Mouse (Mus musculus): Measurements from ENCODE around the gene Hist2h2aa2.
"Not testable (repeated sequence)": the region's sequence is repeated elsewhere in the genome, so short reads cannot be mapped to it uniquely, and the experiment has no call there.

The Hist2h2aa2 gene

DNA sequence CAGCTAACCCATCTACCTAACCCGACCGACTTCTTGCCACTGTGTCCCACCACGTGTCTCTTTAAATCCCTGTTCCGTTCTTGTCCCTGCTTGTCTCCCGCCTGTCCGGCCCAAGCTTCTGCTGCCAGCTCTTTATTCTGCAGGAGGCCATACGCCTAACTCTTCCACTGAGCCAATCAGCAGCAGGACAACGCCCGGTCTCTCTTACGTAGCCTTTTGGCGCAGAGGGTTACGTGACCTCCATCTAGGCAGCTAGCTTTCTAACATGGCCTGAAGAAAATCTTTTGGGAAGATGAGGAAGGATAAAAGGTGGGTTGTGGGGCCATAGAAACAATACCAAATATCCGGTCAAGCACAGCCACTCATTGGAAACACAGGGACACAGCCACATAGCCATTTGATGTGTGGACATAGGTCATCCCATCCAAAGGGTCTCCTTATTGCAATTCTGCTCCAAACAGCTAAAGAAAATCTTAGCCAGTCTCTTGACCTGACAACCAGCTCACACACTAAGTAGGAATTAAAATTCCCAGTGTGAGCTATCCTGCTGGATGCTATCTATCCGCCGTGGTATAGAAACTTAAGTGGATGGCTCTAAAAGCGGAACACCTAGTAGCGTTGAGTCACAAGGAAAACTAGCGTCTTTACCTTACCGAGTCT is 22.3 kb upstream of the Hist2h2aa2 start:
- DNase-seq (ENCODE audit: low spot score in 2 of 2): peak; percentile 87 to 93

DNA sequence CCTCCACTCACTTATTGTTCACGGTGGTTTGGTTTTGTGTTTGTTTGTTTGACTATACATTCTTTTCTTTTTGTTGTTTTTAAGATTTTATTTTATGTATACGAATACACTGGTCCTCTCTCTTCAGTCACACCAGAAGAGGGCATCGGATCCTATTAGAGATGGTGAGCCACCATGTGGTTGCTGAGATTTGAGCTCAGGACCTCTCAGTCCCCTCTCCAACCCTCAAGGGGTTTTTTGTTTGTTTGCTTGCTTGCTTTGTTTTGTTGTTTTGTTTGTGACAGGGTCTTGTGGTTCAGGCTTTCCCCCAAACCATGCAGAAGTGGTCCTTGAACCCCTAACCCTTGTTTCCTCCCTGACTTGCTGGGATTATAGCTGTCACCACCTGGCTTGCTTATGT is 21.5 kb upstream of the Hist2h2aa2 start:
- DNase-seq (ENCODE audit: low spot score in 2 of 2): no peak

DNA sequence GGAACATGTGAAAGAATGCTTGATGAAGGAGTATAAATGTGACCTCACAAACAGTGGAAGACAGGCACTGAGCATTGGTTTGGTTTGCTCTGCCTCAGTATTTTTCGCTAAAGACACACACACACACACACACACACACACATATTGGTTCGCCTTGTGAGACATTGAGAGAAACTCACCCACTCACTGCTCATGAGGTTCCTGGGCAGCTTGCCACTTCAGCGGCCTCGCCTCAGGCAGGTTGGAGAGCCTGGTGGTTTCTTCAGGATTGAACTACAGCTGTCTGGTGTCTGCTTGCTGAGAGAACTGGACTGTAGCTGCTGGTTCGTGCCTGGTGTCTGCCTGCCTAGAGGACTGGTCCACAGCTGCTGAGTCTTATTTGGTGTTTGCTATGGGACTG is 20.1 kb upstream of the Hist2h2aa2 start:
- DNase-seq (ENCODE audit: low spot score in 2 of 2): no peak

DNA sequence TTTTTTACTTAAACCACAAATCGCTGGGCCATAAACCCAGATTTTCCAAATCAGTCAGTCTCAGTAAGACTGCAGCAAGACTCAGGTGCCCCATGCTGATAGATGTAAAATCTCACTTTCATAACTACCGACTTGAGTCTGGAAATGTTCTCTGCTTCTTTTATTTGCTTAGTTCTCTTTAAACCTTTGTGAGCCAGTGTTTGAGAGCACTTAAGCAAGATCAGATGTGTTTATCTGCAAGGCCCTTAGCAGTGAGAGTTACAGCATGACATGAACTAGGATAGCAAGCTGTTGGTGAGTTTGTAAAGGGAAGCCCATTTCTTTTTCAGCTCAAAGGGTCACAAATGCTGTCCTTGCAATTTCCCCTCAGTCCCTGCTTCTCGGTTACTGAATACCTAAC is 17.1 kb upstream of the Hist2h2aa2 start:
- DNase-seq (ENCODE audit: low spot score in 2 of 2): no peak

DNA sequence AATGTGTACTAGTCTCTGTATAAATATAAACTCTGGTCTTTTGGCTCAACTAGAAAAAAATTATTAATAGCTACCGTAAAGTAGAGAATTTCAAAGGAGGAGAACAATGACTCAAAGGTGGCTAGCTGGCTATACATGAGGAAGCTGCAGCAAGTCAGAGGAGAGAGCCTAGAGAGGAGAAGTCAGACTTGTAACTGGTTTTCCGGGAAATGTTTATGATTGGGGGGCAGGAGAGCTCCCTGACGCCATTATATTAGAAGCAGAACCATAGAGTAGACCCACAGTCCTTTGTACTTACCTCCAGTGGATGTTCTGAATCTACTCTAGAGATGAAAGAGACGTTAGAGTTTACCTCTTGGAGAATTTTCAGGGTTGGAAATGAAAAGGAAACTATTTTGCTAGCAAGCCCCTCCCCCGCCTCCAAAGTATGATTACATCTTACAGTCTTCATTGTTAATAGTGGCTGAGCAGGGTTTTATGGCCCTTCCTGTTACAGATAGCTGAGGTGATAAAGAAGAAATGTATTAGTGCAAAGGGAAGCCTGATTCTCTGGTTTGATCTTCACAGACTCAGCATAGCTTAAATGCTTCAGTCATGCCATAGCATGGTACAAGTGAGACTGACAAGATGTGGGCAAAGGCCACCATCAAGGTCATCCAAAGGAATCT is 16.0 kb upstream of the Hist2h2aa2 start:
- no peak for DNase-seq (ENCODE audit: low spot score in 2 of 2)

DNA sequence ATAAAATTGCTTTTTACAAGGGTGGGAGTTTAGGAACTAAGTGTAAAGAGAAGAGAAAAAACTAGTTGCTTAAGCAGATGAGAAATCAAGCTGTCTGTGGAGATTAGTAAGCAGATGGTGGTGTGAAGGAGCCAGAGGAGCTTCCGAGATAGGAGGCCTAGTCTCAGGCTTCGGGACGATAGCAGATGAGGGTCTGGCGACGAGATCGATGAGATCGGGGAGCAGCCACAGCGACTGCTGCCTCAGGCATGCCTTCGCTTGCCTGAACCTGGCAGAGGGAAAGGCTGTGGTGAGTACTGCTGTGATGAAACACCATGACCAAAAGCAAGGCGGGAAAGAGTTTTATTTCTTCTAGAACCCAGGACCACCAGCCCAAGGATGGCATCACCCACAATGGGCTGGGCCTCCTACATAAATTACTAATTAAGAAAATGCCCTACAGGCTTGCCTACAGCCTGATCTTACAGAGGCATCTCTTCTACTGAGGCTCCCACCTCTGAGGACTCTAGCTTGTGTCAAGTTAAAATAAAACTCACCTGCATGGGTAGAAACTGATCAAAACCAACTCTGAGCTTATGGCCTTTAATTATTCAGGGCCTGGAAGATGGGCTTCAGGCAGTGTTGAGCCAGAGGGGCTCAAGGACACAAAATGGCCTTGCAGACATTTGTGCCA is 14.7 kb upstream of the Hist2h2aa2 start:
- peak in 1 of 2 experiments; percentile 52 for DNase-seq (ENCODE audit: low spot score in 2 of 2)

DNA sequence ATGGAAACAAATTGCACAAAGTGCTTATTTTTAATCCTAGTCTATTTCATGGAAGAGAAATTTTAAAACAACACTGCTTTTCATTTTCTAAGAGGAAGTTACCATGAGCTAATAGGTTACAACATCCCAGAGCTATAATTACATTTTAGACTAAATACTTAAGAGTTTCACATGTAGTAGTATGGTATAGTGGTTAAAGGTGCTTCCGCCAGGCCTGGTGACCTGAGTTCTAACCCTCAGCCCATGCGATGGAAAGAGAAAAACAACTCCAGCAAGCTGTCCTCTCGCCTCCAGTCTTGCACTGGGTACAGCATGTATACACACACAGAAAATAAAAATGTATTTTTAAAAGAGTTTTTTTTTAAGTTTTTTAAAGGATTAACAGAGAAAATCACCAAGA is 11.7 kb upstream of the Hist2h2aa2 start:
- no peak for DNase-seq (ENCODE audit: low spot score in 2 of 2)

DNA sequence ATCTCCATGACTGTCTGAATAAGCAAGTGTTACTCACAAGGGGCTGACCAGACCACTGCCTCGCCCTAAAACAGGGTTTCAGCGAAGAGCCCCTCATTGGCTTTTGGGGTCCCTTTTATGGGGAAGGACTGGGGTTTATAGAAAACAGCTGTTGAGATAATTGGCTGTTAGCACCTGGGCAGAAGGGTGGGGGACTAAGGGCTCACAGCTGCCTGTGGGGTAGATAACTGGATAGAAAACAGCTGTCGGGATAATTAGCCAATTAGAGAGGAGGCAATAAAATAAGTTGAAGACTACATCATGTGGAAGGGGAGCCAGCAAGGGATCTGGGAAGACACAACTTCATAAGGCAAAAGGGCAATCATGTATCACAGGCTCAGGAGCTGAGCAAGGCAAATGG is 10.8 kb upstream of the Hist2h2aa2 start:
- DNase-seq (ENCODE audit: low spot score in 2 of 2): no peak

DNA sequence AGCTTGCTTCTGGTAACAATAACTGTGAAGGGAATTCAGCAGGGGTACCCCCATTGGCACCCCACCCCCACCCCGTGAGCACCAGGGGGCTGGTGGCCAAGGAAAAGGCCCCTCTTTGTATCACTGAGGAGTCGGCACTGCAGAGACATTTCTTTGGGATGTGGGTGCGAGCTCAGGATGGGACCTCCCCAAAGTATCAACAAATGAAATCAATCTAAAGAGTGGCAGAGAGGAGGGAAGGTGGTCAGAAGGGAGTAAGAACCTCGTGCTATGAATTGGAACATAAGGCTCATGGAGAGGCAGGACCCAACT is 8.9 kb upstream of the Hist2h2aa2 start:
- DNase-seq (ENCODE audit: low spot score in 2 of 2): no peak

DNA sequence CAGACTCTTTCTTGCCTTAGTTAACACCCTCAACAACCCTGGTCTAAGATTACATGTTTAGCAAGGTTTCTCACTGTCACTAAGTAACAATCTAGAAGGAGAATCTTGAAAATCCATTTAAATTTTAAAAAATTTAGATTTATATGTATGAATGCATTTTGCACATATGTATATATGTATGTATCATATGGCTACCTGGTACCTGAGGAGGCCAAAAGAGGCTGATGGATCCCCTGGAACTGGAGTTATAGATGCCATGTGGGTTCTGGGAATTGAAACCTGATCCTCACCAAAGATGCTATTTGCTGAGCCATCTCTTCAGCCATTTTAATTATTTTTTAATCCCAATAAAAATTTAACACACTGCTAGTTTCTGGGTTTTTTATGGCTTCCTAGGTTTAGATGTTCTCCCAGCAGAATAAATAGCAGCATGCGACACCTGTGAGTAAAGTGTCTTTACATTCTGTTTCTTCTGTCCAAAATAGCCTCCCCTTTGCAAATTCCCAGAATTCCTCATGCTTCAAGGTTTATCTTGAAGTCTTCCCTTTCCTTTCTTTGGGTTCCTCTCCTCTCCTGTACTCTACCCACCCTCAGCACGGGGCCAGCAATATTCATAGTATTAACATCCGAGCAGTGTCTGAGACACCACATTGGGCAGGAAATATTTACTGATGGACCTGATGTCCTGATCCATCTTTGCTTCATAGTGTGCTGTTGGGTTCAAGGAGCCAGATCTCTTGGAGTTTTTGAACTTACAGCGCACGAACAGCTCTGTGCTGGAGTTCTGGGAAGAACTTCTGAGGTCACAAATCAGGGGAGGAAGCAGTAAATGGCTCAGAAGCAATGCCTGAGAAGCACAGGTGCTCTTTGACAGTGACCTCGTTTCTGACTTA is 8.3 kb upstream of the Hist2h2aa2 start:
- DNase-seq (ENCODE audit: low spot score in 2 of 2): no peak

DNA sequence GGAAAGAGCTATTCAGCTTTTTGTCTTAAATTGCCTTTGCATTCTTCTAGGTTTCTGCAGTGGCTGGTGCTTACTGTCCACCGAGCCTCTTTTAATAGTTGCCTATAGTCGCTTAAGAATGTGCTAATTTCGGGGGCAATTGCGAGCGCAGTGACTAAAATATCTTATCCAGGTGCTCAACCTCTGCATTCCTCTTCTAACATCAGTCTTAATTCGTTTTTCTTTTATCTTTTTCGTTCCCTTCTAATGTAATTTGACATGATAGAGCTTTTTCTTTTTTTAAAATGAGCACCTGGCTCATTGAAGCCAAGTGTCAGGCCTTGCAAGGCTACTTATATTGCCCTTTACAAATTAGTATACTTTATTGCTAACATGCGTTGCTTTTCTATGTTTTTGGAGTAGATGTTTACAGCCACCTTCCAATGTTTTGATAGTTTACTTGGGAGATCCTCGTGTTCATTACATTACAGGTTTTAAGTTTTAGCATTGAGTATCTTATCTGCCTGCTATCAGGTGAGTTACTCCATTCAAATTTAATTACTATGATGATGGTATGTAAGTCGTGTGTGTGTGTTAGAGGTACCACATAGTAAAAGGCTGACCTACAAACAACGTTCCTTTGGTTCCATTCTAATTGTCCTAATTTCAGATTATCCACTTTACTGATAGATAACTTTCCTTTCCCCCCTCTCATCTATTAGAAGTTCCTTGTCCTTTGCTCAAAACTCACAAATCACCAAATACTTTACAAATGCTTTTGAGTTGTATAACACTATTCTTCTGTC is 7.5 kb upstream of the Hist2h2aa2 start:
- DNase-seq (ENCODE audit: low spot score in 2 of 2): no peak

DNA sequence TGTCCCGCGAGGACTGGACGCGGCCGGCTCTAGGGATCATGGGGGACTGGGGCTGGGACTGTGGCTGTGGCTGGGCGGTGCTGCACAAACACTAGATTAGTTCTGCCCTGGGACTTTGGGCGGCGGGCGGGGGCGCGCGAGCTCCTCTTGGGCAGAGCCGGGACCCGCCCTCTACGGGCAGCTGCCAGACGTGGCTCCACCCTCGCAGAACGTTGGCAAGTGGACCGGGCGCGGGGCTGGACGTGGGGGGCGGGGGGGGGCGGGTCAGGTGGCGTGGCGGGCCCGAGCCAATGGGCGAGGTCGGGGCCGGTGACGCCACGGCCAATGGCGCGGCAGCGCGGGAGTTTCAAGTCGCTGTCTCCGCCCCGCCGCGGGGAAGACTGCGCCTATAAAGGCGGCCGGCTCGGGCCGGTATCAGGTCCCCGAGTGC is 6.4 kb upstream of the Hist2h2aa2 start, which contains the start of gene Hist2h3c1:
Gene Hist2h3c1 (plus strand): TSS at position 259 of the 430 bp plus-strand sequence.
- not testable (repeated sequence) for DNase-seq (ENCODE audit: low spot score in 2 of 2)

DNA sequence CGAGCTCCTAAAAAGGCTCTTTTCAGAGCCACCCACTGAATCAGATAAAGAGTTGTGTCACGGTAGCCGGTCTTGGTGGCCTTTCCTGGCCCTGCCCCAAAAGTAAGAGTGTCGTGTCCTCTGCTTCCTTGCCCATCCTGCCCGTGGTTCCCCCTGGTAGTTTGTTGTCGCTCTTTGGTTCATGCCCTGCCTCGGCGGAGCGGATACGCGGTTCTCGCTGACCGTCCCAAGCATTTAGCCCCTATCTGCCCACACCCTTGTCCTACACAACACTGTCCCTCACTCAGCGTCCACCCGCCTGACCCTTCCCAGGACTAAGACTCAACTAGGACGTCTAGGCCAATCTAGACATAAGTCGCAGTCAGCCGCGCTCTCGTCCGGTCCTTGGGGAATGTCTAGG is 5.9 kb upstream of the Hist2h2aa2 start:
- DNase-seq (ENCODE audit: low spot score in 2 of 2): not testable (repeated sequence)

DNA sequence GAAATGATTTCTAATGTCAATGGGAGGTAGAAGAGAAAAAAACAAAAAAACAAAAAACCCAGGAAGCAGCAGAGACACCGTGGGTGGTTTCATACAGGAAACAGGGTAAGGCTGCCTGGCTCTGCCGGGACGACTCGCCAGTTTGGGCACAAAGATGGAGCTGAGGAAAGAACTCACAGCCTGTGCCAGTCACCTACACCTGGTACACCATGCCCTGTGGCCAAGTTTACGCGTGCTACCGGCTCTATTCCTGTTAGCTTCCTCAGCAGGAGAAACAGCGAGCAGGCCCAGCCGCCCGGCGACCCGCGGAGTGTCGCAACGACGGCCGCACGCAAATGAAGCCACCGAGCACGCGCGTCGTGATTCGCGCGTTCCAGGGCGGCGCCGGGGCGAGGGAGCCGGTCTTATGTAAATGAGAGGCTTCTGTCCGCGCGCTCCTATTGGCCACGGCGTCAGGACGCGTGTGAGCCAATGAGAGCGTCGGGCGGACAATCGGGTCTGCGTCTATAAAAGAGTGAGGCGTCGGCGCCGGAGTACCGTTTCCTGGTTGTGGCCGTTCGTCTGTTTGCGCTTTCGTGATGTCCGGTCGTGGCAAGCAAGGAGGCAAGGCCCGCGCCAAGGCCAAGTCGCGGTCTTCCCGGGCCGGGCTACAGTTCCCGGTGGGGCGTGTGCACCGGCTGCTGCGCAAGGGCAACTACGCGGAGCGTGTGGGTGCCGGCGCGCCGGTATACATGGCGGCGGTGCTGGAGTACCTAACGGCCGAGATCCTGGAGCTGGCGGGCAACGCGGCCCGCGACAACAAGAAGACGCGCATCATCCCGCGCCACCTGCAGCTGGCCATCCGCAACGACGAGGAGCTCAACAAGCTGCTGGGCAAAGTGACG is 5.2 kb upstream of the Hist2h2aa2 start, which contains the start of gene Hist2h2aa1:
Gene Hist2h2aa1 (plus strand): TSS at position 495 of the 884 bp plus-strand sequence.
- DNase-seq (ENCODE audit: low spot score in 2 of 2): peak; percentile 88 to 92

DNA sequence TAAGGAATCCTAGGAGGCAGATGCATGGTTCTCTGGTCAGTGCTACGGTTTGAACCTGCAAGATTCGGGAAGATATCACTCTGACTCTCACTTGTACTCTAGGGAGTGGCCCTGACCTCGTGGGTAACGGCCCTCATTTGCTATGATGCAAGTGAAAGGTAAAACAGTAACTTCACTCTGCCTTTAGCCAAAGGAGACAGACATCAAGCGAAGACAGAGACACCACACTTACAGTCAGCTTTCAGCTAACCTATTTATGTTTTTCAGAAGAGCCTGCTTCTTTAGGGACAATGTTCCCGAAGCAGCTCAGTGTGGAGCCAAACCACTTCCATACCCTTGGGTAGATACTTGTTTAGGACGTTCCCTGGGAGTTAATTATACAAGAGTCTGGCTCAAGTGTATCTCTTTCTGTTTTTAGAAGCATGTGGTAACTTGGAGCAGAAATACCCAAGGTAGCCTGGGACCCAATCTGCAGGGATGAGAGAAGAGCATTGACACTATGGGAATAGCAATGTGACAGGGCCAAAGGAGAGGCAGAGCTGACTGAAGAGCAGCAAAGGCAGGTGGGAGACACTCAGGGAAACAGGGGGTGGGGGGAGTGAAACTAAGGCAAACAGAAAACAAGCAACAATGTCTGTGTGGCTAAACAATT is 4.0 kb upstream of the Hist2h2aa2 start:
- no peak for DNase-seq (ENCODE audit: low spot score in 2 of 2)

DNA sequence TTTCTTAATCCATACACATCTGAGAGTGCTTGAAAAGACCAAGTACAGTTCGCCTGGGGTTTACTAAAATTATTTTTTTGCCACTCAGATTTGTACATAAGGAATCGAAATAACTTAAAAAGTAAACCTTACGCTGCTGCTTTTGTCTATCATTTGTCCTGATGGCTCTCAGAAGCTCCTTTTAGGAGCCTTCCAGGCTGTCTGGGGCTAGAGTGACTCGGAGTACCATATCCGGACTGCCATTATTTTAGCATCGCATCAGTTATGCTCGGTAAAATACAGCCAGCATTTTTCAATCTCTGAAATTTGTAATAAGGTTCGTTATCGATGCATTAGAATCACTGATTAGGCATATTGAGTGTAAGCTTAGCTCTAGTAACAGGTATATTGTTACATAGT is 722 bp upstream of the Hist2h2aa2 start:
- DNase-seq (ENCODE audit: low spot score in 2 of 2): no peak

DNA sequence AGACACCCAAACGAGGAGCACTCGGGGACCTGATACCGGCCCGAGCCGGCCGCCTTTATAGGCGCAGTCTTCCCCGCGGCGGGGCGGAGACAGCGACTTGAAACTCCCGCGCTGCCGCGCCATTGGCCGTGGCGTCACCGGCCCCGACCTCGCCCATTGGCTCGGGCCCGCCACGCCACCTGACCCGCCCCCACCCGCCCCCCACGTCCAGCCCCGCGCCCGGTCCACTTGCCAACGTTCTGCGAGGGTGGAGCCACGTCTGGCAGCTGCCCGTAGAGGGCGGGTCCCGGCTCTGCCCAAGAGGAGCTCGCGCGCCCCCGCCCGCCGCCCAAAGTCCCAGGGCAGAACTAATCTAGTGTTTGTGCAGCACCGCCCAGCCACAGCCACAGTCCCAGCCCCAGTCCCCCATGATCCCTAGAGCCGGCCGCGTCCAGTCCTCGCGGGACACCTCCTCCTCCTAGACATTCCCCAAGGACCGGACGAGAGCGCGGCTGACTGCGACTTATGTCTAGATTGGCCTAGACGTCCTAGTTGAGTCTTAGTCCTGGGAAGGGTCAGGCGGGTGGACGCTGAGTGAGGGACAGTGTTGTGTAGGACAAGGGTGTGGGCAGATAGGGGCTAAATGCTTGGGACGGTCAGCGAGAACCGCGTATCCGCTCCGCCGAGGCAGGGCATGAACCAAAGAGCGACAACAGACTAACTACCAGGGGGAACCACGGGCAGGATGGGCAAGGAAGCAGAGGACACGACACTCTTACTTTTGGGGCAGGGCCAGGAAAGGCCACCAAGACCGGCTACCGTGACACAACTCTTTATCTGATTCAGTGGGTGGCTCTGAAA is 902 bp downstream of the Hist2h2aa2 start, which contains the start of gene Hist2h3c2:
Gene Hist2h3c2 (minus strand): TSS at position 174 of the 840 bp plus-strand sequence.
- peak in 1 of 2 experiments; percentile 40 for DNase-seq (ENCODE audit: low spot score in 2 of 2)

DNA sequence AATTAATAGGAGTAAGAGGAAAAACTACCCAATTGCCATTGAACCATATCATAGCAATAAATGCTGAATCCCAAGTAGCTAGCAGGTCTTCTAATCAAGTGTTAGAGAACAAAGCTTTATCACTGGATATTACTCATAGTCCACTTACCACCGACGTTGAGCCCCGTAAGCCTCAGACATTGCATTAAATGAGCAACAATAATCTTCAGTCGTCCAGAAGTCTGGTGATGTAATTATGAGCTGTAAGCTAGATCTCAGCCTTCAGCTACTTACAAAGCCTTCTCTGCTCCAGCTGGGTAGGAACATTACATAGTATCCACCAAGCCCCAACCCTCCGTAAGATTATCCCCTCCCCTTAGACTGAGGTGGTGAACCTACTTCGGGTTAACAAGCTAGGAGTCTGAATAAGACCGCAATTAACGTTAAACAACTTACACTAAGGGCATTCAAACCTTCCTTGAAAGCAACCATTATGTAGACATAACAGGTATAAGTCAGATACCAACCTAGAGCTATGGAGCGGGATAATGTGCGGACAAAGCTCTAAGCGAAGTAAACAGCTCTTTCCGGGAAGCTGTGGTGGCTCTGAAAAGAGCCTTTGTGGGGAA is 2.1 kb downstream of the Hist2h2aa2 start:
- no peak for DNase-seq (ENCODE audit: low spot score in 2 of 2)
